Mouse (Mus musculus): Measurements from ENCODE around the gene Ankrd2. TPM values are rescaled to one million over a fixed set of nuclear protein-coding genes. Genes with fewer than 3 reads are reported as not detected.
A peak's percentile ranks its signal among the peaks of the same experiment; 100 is the strongest.

Ankrd2 gene
- total and polyA plus RNA-seq, 3 experiments, result not detected

- Histone ChIP-seq H3K27ac (ENCODE audit: control insufficient read depth, low read depth, low read length) (no peak overlapping the region), H3K4me1 (ENCODE audit: control insufficient read depth in 1 of 2, insufficient read depth in 2 of 2, low read length in 2 of 2) (peaks cover 0 to 5% of the 10 kb centered on the region in 2 experiments; a peak in 1 of 4 replicates), H3K9me3 (replicated peaks; ENCODE audit: insufficient read depth, low read length) (no peaks in the 10 kb centered on the region), H3K27me3 (ENCODE audit: control insufficient read depth in 1 of 2, insufficient read depth in 2 of 2, low read length in 2 of 2) (no peaks in the 10 kb centered on the region), H3K4me3 (ENCODE audit: control insufficient read depth in 1 of 2, insufficient read depth in 1 of 2, low read depth in 2 of 2, low read length in 2 of 2) (no peak overlapping the region), H3K9ac (ENCODE audit: control insufficient read depth, low read depth, low read length, poor library complexity, severe bottlenecking) (no peak overlapping the region), H3K79me2 (ENCODE audit: control insufficient read depth, insufficient read depth, low read length, poor library complexity) (no peaks in the 10 kb centered on the region), H3K36me3 (ENCODE audit: control insufficient read depth in 1 of 2, insufficient read depth in 2 of 2, low read length in 2 of 2) (no peaks in the 10 kb centered on the region)
- TF ChIP-seq E2F4 (IDR thresholded peaks at IDR 0.05; ENCODE audit: borderline replicate concordance, low read depth, low read length) (no peak), MXI1 (IDR thresholded peaks at IDR 0.05; ENCODE audit: low read depth, low read length) (no peak), USF1 (IDR thresholded peaks at IDR 0.05; ENCODE audit: low read depth, low read length) (no peak), EP300 (IDR thresholded peaks at IDR 0.05; ENCODE audit: low read depth in 1 of 2, low read length in 2 of 2) (0 out of 4 replicates have a peak, but pooled peaks of 1 of the 2 experiments have one; percentile 31), MYC (IDR thresholded peaks at IDR 0.05; ENCODE audit: low read depth, low read length) (no peak), USF2 (IDR thresholded peaks at IDR 0.05; ENCODE audit: borderline replicate concordance in 1 of 2, insufficient read depth in 1 of 2, low read depth in 1 of 2, low read length in 2 of 2) (no peak), SMC3 (IDR thresholded peaks at IDR 0.05; ENCODE audit: low read depth, low read length) (no peak), CTCF (IDR thresholded peaks at IDR 0.05 in 2 of 3, conservative IDR thresholded peaks at IDR 0.05 in 1 of 3; ENCODE audit: control insufficient read depth in 1 of 3, insufficient read depth in 1 of 3, low read depth in 2 of 3, low read length in 3 of 3, poor library complexity in 1 of 3, severe bottlenecking in 1 of 3) (no peak), JUND (IDR thresholded peaks at IDR 0.05; ENCODE audit: low read depth, low read length) (peak; percentile 66; the same call in 1 of the 2 replicates), RAD21 (IDR thresholded peaks at IDR 0.05; ENCODE audit: low read depth, low read length) (no peak), ZKSCAN1 (IDR thresholded peaks at IDR 0.05; ENCODE audit: low read depth, low read length) (no peak), ETS1 (IDR thresholded peaks at IDR 0.05; ENCODE audit: low read depth, low read length) (no peak), MEF2A (IDR thresholded peaks at IDR 0.05; ENCODE audit: extremely low read depth, insufficient replicate concordance, low read depth, low read length, poor library complexity, severe bottlenecking) (no peak)
- peak; percentile 63 for DNase-seq (ENCODE audit: low read depth, low spot score)
Measured at GRCm38 (mm10) chr19:42017399-42018247, 18.2 kb upstream of the Ankrd2 start.

GRCm38 (mm10) chr19:42019011-42019522 lies 16.7 kb upstream of the Ankrd2 start:
- Histone ChIP-seq H3K4me3 (ENCODE audit: control insufficient read depth in 1 of 2, insufficient read depth in 1 of 2, low read depth in 2 of 2, low read length in 2 of 2) (no peak overlapping the region), H3K27ac (ENCODE audit: control insufficient read depth, low read depth, low read length) (no peak overlapping the region)

More at GRCm38 (mm10) chr19:42019011-42019522, 16.7 kb upstream of the Ankrd2 start:
- no peak for DNase-seq (ENCODE audit: low read depth, low spot score)
- Histone ChIP-seq H3K4me1 (ENCODE audit: control insufficient read depth in 1 of 2, insufficient read depth in 2 of 2, low read length in 2 of 2) (peaks cover 0 to 5% of the 10 kb centered on the region in 2 experiments; a peak in 1 of 4 replicates), H3K9ac (ENCODE audit: control insufficient read depth, low read depth, low read length, poor library complexity, severe bottlenecking) (no peak overlapping the region), H3K79me2 (ENCODE audit: control insufficient read depth, insufficient read depth, low read length, poor library complexity) (no peaks in the 10 kb centered on the region), H3K27me3 (ENCODE audit: control insufficient read depth in 1 of 2, insufficient read depth in 2 of 2, low read length in 2 of 2) (no peaks in the 10 kb centered on the region), H3K36me3 (ENCODE audit: control insufficient read depth in 1 of 2, insufficient read depth in 2 of 2, low read length in 2 of 2) (no peaks in the 10 kb centered on the region), H3K9me3 (replicated peaks; ENCODE audit: insufficient read depth, low read length) (no peaks in the 10 kb centered on the region)
- TF ChIP-seq POLR2AphosphoS2 (IDR thresholded peaks at IDR 0.05; ENCODE audit: low read length), result no peak
- TF ChIP-seq MAZ (IDR thresholded peaks at IDR 0.05; ENCODE audit: low read depth, low read length), result no peak

Measured in MEL (cell line).